Mouse (Mus musculus) embryonic facial prominence, embryonic 15.5 days (tissue): ENCODE data around the gene Hmgcs1. TPM values are rescaled to one million over a fixed set of nuclear protein-coding genes. Genes with fewer than 3 reads are reported as not detected.
A peak's percentile ranks its signal among the peaks of the same experiment; 100 is the strongest.
"Not testable (repeated sequence)": the region's sequence is repeated elsewhere in the genome, so short reads cannot be mapped to it uniquely, and the experiment has no call there.

Source experiments
- ATAC-seq: fragments of 200-750 bp; cut with Nextera tagmentation; 2 replicates; pipeline ENCODE4 v1.8.0; 2017; ENCODE audit warnings: low read depth, moderate TSS enrichment; ENCODE audit not compliant: insufficient number of reproducible peaks, low FRiP score, low TSS enrichment
- H3K27ac ChIP-seq: fragments of 300-500 bp; sonication (generic); replicated peaks from 2 replicates; pipeline ENCODE4 v1.5.1; 2015; ENCODE audit warnings: mild to moderate bottlenecking, inconsistent platforms
- H3K27me3 ChIP-seq: fragments of 300-500 bp; sonication (generic); 2 replicates; pipeline ENCODE4 v1.6.1; 2015; ENCODE audit warnings: inconsistent platforms
- H3K36me3 ChIP-seq: fragments of 300-500 bp; sonication (generic); 2 replicates; pipeline ENCODE4 v1.6.1; 2015; ENCODE audit warnings: mild to moderate bottlenecking, inconsistent platforms
- H3K4me1 ChIP-seq: fragments of 300-500 bp; sonication (generic); 2 replicates; pipeline ENCODE4 v1.6.1; 2015; ENCODE audit warnings: inconsistent platforms
- H3K4me2 ChIP-seq: fragments of 300-500 bp; sonication (generic); replicated peaks from 2 replicates; pipeline ENCODE4 v1.6.1; 2015; ENCODE audit warnings: mild to moderate bottlenecking, inconsistent platforms
- H3K4me3 ChIP-seq: fragments of 300-500 bp; sonication (generic); replicated peaks from 2 replicates; pipeline ENCODE4 v1.5.1; 2015; ENCODE audit warnings: mild to moderate bottlenecking, inconsistent platforms
- H3K9ac ChIP-seq: fragments of 300-500 bp; sonication (generic); 2 replicates; pipeline ENCODE4 v1.6.1; 2015; ENCODE audit warnings: inconsistent platforms
- H3K9me3 ChIP-seq: fragments of 300-500 bp; sonication (generic); replicated peaks from 2 replicates; pipeline ENCODE4 v1.6.1; 2016; ENCODE audit warnings: inconsistent platforms
- WGBS: fragments of 180-500 bp; shearing (Covaris S2); methylation state at CpG from one replicate; pipeline ENCODE4 v1.1.7; 2015; 5-methylcytosine and 5-hydroxymethylcytosine counted together
- polyA plus RNA-seq: library from polyadenylated mRNA; unstranded; fragments of >200 nt; fragmentation: Nextera tagmentation; extraction: Ambion mirVana; gene quantifications from 2 replicates; pipeline ENCODE4 v1.2.1, GENCODE M21; 2015

Gene Hmgcs1
- polyA plus RNA-seq, 1 experiment from 2014 or later, result 128 TPM

GRCm38 (mm10) chr13:119678794-119679193 is 11.4 kb upstream of the Hmgcs1 start:
- H3K27ac ChIP-seq, result no peak overlapping the region
- 39% methylated on average over 8 of the region's 8 CpGs for WGBS
- no peak overlapping the region for H3K9ac ChIP-seq
- no peak overlapping the region for H3K4me2 ChIP-seq
- H3K9me3 ChIP-seq, result no peaks in the 10 kb centered on the region
- no peak overlapping the region for H3K4me3 ChIP-seq
- no peaks in the 10 kb centered on the region for H3K4me1 ChIP-seq
- H3K27me3 ChIP-seq, result no peaks in the 10 kb centered on the region
- no peak for ATAC-seq
- H3K36me3 ChIP-seq, result no peaks in the 10 kb centered on the region

DNA sequence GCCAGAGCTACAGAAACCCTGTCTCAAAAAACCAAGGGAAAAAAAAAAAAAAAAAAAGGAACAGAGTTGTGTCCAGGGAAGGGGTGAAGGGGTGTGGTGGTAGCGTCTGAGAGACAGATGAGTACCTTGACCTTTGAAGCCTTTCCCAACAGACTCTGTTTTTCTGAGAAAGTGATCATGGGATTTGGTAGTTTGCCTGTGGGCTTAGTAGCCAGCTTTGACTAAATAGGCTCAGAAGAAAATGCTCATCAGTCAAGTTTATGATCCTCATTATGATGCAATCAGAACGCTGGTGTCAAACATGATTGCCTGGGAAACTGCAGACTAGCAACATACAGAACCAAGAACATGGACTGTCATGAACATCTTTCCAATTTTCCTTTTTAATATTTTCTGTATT is 10.5 kb upstream of the Hmgcs1 start:
- ATAC-seq, result no peak
- Histone ChIP-seq H3K4me1 (no peaks in the 10 kb centered on the region), H3K4me2 (no peak overlapping the region), H3K9me3 (no peaks in the 10 kb centered on the region), H3K27ac (no peak overlapping the region), H3K4me3 (no peak overlapping the region), H3K27me3 (no peaks in the 10 kb centered on the region), H3K9ac (no peak overlapping the region), H3K36me3 (no peaks in the 10 kb centered on the region)
- 73% methylated on average over 2 of the region's 2 CpGs for WGBS

GRCm38 (mm10) chr13:119681161-119681560 is 9.0 kb upstream of the Hmgcs1 start:
- no peak overlapping the region for H3K27ac ChIP-seq
- no peaks in the 10 kb centered on the region for H3K27me3 ChIP-seq
- H3K9ac ChIP-seq, result no peak overlapping the region
- no peak overlapping the region for H3K4me3 ChIP-seq
- no peaks in the 10 kb centered on the region for H3K4me1 ChIP-seq
- no peaks in the 10 kb centered on the region for H3K9me3 ChIP-seq
- no peaks in the 10 kb centered on the region for H3K36me3 ChIP-seq
- 33% methylated on average over 3 of the region's 3 CpGs for WGBS
- no peak for ATAC-seq
- H3K4me2 ChIP-seq, result no peak overlapping the region

GRCm38 (mm10) chr13:119684416-119685177 is 5.6 kb upstream of the Hmgcs1 start:
- no peak for ATAC-seq
- 45% methylated on average over 11 of the region's 11 CpGs for WGBS

DNA sequence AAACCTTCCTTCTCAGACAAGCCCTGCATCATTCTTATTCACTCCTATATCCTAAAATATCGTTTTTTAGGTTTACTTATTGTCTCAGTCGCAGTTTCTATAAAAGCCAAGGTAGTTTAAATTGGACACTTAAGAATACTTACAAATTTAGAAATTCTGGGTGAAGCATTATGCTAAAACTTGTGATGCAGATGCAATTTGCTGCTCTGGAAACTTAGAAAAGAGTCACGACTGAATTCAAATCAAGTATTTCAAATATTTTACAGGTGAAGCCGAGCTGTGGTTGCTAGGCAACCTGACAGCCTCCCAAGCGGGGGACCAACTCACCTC is 505 bp upstream of the Hmgcs1 start:
- H3K27ac ChIP-seq, result peak overlapping the region; percentile 63; the same call in 1 of the 2 replicates
- H3K4me1 ChIP-seq, result peaks cover 18% of the 10 kb centered on the region
- no peaks in the 10 kb centered on the region for H3K9me3 ChIP-seq
- ATAC-seq, result no peak
- peak overlapping the region; percentile 77 for H3K4me3 ChIP-seq
- no peaks in the 10 kb centered on the region for H3K36me3 ChIP-seq
- 6% methylated on average over 5 of the region's 5 CpGs for WGBS
- no peak overlapping the region for H3K9ac ChIP-seq
- no peaks in the 10 kb centered on the region for H3K27me3 ChIP-seq
- peak overlapping the region; percentile 71 for H3K4me2 ChIP-seq

More at GRCm38 (mm10) chr13:119684416-119685177, 5.6 kb upstream of the Hmgcs1 start:
- H3K4me2 ChIP-seq, result no peak overlapping the region
- H3K9ac ChIP-seq, result no peak overlapping the region
- no peak overlapping the region for H3K4me3 ChIP-seq
- H3K27me3 ChIP-seq, result no peaks in the 10 kb centered on the region
- H3K27ac ChIP-seq, result no peak overlapping the region
- H3K9me3 ChIP-seq, result no peaks in the 10 kb centered on the region
- no peaks in the 10 kb centered on the region for H3K36me3 ChIP-seq
- no peaks in the 10 kb centered on the region for H3K4me1 ChIP-seq

DNA sequence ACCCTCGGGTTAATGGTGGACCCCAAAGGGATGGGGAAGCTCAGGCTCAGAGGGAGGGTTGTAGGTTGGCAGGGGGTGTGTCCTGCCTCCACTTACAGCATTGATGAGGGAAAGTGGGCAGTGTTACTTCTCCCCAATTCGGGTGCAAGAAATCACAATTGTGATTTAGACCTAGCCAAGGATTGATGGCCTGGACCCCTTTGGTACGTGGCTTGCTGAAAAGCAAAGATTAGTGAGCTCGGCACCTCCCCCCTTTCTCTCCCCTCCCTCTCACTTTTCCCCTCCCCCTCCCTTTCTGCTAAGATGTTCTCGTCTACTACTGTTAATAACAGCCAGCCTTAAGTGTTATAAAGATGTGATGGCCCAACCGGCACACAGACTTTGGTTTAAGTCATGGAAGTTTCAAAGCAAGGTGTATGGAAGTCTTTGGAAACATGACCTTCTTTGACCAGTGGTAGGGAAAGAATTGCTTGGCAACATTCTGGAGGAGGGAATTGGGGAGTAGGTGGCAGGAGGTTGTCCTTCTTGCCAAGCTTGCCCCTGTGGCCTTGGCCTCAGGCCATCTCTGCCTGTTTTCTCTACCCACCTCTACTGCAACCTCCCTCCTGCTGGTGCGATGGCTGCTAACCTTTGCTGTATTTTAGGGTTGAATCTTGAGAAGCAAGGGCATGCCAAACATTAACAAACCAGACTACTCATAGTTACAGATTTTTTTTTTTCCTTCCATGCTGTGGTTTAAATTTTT is 869 bp downstream of the Hmgcs1 start:
- Histone ChIP-seq H3K4me3 (peak overlapping the region; percentile 77), H3K27me3 (no peaks in the 10 kb centered on the region), H3K27ac (peak overlapping the region; percentile 99), H3K9ac (peak overlapping the region; percentile 84), H3K4me2 (peak overlapping the region; percentile 71), H3K36me3 (no peaks in the 10 kb centered on the region), H3K9me3 (no peaks in the 10 kb centered on the region), H3K4me1 (peaks cover 26% of the 10 kb centered on the region)
- 2% methylated on average over 7 of the region's 7 CpGs for WGBS
- no peak for ATAC-seq

DNA sequence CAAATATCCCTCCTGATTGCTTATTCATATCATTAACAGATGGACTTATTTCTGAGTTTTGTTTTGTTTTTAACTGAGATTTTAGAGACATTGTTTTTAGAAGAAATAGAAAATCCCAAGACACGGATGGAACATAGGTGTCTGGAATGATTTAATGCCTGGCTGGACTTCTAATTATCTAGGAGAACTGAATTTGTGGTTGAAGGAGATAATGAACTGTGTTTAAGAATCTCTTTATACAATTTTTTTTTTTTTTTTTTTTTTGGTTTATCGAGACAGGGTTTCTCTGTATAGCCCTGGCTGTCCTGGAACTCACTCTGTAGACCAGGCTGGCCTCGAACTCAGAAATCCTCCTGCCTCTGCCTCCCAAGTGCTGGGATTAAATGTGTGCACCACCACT is 1.8 kb downstream of the Hmgcs1 start:
- H3K27ac ChIP-seq, H3K36me3 ChIP-seq, H3K9me3 ChIP-seq, H3K27me3 ChIP-seq, H3K9ac ChIP-seq, ATAC-seq: not testable (repeated sequence)
- Histone ChIP-seq H3K4me1 (peaks cover 30% of the 10 kb centered on the region), H3K4me3 (peak overlapping the region; percentile 77), H3K4me2 (peak overlapping the region; percentile 71)
- 74% methylated on average over 3 of the region's 3 CpGs for WGBS

- peak overlapping the region; percentile 2; the same call in 1 of the 2 replicates for H3K27ac ChIP-seq
- H3K9ac ChIP-seq, result no peak overlapping the region
- 40% methylated on average over 4 of the region's 4 CpGs for WGBS
Observed at GRCm38 (mm10) chr13:119695676-119696075, 5.5 kb downstream of the Hmgcs1 start.

GRCm38 (mm10) chr13:119696496-119696895 is 6.3 kb downstream of the Hmgcs1 start:
- ATAC-seq, result no peak
- no peak overlapping the region for H3K27ac ChIP-seq
- no peak overlapping the region for H3K4me2 ChIP-seq
- peaks cover 20% of the 10 kb centered on the region for H3K36me3 ChIP-seq
- no peak overlapping the region for H3K9ac ChIP-seq
- no peaks in the 10 kb centered on the region for H3K9me3 ChIP-seq
- H3K27me3 ChIP-seq, result no peaks in the 10 kb centered on the region
- peaks cover 27% of the 10 kb centered on the region for H3K4me1 ChIP-seq
- 62% methylated on average over 1 of the region's 1 CpGs for WGBS
- H3K4me3 ChIP-seq, result no peak overlapping the region

More at GRCm38 (mm10) chr13:119695676-119696075, 5.5 kb downstream of the Hmgcs1 start:
- Histone ChIP-seq H3K4me3 (no peak overlapping the region), H3K9me3 (no peaks in the 10 kb centered on the region), H3K4me2 (no peak overlapping the region), H3K27me3 (no peaks in the 10 kb centered on the region), H3K36me3 (peaks cover 15% of the 10 kb centered on the region), H3K4me1 (peaks cover 32% of the 10 kb centered on the region)
- peak; percentile 63 for ATAC-seq

GRCm38 (mm10) chr13:119698436-119698835 is 8.3 kb downstream of the Hmgcs1 start:
- no peaks in the 10 kb centered on the region for H3K27me3 ChIP-seq
- peaks cover 35% of the 10 kb centered on the region for H3K36me3 ChIP-seq
- no peak overlapping the region for H3K9ac ChIP-seq
- WGBS, result 86% methylated on average over 4 of the region's 4 CpGs
- H3K4me1 ChIP-seq, result peaks cover 19% of the 10 kb centered on the region
- H3K4me2 ChIP-seq, result no peak overlapping the region
- no peak for ATAC-seq
- H3K9me3 ChIP-seq, result no peaks in the 10 kb centered on the region
- H3K27ac ChIP-seq, result no peak overlapping the region
- H3K4me3 ChIP-seq, result no peak overlapping the region

DNA sequence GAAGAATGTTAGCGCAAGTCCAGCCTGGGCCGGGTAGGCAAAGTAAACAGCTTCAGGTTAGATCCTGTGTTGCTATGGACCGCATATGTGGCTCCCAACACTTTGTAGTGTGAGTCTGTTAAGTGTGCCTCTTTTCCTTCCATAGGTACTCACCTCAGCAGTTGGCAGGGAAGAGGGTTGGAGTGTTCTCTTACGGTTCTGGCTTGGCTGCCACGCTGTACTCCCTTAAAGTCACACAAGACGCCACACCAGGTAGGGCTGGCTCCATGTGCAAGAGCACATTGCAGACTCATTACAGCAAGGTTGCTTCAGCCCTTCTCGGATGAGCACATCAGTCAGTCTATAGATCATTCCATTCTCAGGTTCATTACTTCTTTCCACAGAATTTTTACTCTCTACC is 14.1 kb downstream of the Hmgcs1 start:
- no peaks in the 10 kb centered on the region for H3K9me3 ChIP-seq
- H3K27ac ChIP-seq, result no peak overlapping the region
- no peaks in the 10 kb centered on the region for H3K4me1 ChIP-seq
- no peak for ATAC-seq
- no peak overlapping the region for H3K4me2 ChIP-seq
- H3K27me3 ChIP-seq, result no peaks in the 10 kb centered on the region
- peaks cover 69% of the 10 kb centered on the region for H3K36me3 ChIP-seq
- no peak overlapping the region for H3K4me3 ChIP-seq
- 90% methylated on average over 7 of the region's 7 CpGs for WGBS
- no peak overlapping the region for H3K9ac ChIP-seq
